Mouse (Mus musculus) MEL (cell line): ENCODE measurements around the gene Mier3.

Experiments
- BHLHE40 ChIP-seq: IDR thresholded peaks from 2 replicates; pipeline ENCODE4 v1.6.1; 2012; ENCODE audit warnings: low read depth, mild to moderate bottlenecking, inconsistent platforms, low read length, improper control_type of control experiment, borderline replicate concordance
- CTCF ChIP-seq, 3 experiments: IDR thresholded peaks in 2 of 3; conservative IDR thresholded peaks in 1 of 3; 2 replicates each; pipeline ENCODE4 v1.5.1; 2011 to 2012; ENCODE audit warnings: low read length in 3 of 3, low read depth in 2 of 3, mild to moderate bottlenecking in 2 of 3, improper control_type of control experiment in 1 of 3, inconsistent platforms in 1 of 3, mixed read lengths in 1 of 3, moderate library complexity in 1 of 3; ENCODE audit not compliant: control insufficient read depth in 1 of 3, insufficient read depth in 1 of 3, poor library complexity in 1 of 3, severe bottlenecking in 1 of 3
- HCFC1 ChIP-seq: IDR thresholded peaks from 2 replicates; pipeline ENCODE4 v1.6.1; 2012; ENCODE audit warnings: low read depth, mild to moderate bottlenecking, inconsistent platforms, low read length, improper control_type of control experiment, moderate library complexity
- MAFK ChIP-seq: IDR thresholded peaks from 2 replicates; pipeline ENCODE4 v1.6.1; 2011; ENCODE audit warnings: low read depth, mild to moderate bottlenecking, low read length, improper control_type of control experiment, borderline replicate concordance
- MYB ChIP-seq: IDR thresholded peaks from 2 replicates; pipeline ENCODE4 v1.6.1; 2011; ENCODE audit warnings: mild to moderate bottlenecking, low read depth, low read length, improper control_type of control experiment
- POLR2A ChIP-seq, 2 experiments: IDR thresholded peaks; 2 replicates each; pipeline ENCODE4 v1.6.1; 2011 to 2012; ENCODE audit warnings: low read length in 2 of 2, mild to moderate bottlenecking in 2 of 2, control low read depth in 1 of 2, improper control_type of control experiment in 1 of 2, low read depth in 1 of 2, moderate library complexity in 1 of 2; ENCODE audit not compliant: control insufficient read depth in 1 of 2, insufficient read depth in 1 of 2, poor library complexity in 1 of 2

GRCm38 (mm10) chr13:111748301-111749062 is 67.7 kb downstream of the Mier3 start:
- TF ChIP-seq POLR2A (IDR thresholded peaks at IDR 0.05; ENCODE audit: control insufficient read depth in 1 of 2, insufficient read depth in 1 of 2, low read depth in 1 of 2, low read length in 2 of 2, poor library complexity in 1 of 2) (no peak), MYB (no peak), MAFK (no peak), BHLHE40 (no peak), HCFC1 (no peak), CTCF (IDR thresholded peaks at IDR 0.05 in 2 of 3, conservative IDR thresholded peaks at IDR 0.05 in 1 of 3; ENCODE audit: control insufficient read depth in 1 of 3, insufficient read depth in 1 of 3, low read depth in 2 of 3, low read length in 3 of 3, poor library complexity in 1 of 3, severe bottlenecking in 1 of 3) (no peak)
